Mouse (Mus musculus) lung, embryonic 16.5 days (tissue): ENCODE measurements at regions not wholly inside any gene's neighbourhood (a gene's known extent, or its start where the extent isn't known, plus 50 kb on each side); places are given as distances from the start of the nearest gene placed in this dataset.

Experiments
- ATAC-seq: fragments of 200-750 bp; cut with Nextera tagmentation; 2 replicates; pipeline ENCODE4 v1.8.0; 2017; ENCODE audit warnings: low read depth, mild to moderate bottlenecking, moderate library complexity
- H3K27ac ChIP-seq: fragments of 300-500 bp; sonication (generic); 2 replicates; pipeline ENCODE4 v1.5.1; 2014; ENCODE audit warnings: mild to moderate bottlenecking, control low read depth, low read length
- H3K27me3 ChIP-seq: fragments of 300-500 bp; sonication (generic); 2 replicates; pipeline ENCODE4 v1.6.1; 2014; ENCODE audit warnings: low read depth, low read length, mixed read lengths; ENCODE audit not compliant: control insufficient read depth, insufficient read depth
- H3K36me3 ChIP-seq: fragments of 300-500 bp; sonication (generic); 2 replicates; pipeline ENCODE4 v1.6.1; 2014; ENCODE audit warnings: low read length; ENCODE audit not compliant: control insufficient read depth, insufficient read depth
- H3K4me1 ChIP-seq: fragments of 300-500 bp; sonication (generic); replicated peaks from 2 replicates; pipeline ENCODE4 v1.6.1; 2014; ENCODE audit warnings: low read length, mixed read lengths; ENCODE audit not compliant: control insufficient read depth, insufficient read depth
- H3K4me2 ChIP-seq: fragments of 300-500 bp; sonication (generic); 2 replicates; pipeline ENCODE4 v1.6.1; 2014; ENCODE audit warnings: low read depth, low read length, control low read depth
- H3K4me3 ChIP-seq: fragments of 300-500 bp; sonication (generic); 2 replicates; pipeline ENCODE4 v1.5.1; 2014; ENCODE audit warnings: mild to moderate bottlenecking, low read length, control low read depth
- H3K9ac ChIP-seq: fragments of 300-500 bp; sonication (generic); 2 replicates; pipeline ENCODE4 v1.6.1; 2014; ENCODE audit warnings: low read length, control low read depth
- H3K9me3 ChIP-seq: fragments of 300-500 bp; sonication (generic); 2 replicates; pipeline ENCODE4 v1.6.1; 2016; ENCODE audit warnings: low read length; ENCODE audit not compliant: control insufficient read depth
- WGBS: fragments of 180-500 bp; shearing (Covaris S2); extraction: QIAGEN DNeasy Blood & Tissue Kit; methylation state at CpG from one replicate; pipeline ENCODE4 v1.1.7; 2014; 5-methylcytosine and 5-hydroxymethylcytosine counted together

GRCm38 (mm10) chr8:48896687-48897086, 52.9 kb upstream of the Tenm3 start:
- Histone ChIP-seq H3K9me3 (no peaks in the 10 kb centered on the region), H3K4me2 (no peak overlapping the region), H3K4me1 (no peaks in the 10 kb centered on the region), H3K27me3 (no peaks in the 10 kb centered on the region), H3K36me3 (no peaks in the 10 kb centered on the region), H3K27ac (no peak overlapping the region), H3K4me3 (no peak overlapping the region), H3K9ac (no peak overlapping the region)
- 84% methylated on average over 2 of the region's 2 CpGs for WGBS
- ATAC-seq: no peak

GRCm38 (mm10) chr8:48896251-48896650, 52.5 kb upstream of the Tenm3 start:
- Histone ChIP-seq H3K4me3 (no peak overlapping the region), H3K27ac (no peak overlapping the region), H3K4me1 (no peaks in the 10 kb centered on the region), H3K27me3 (no peaks in the 10 kb centered on the region), H3K36me3 (no peaks in the 10 kb centered on the region), H3K4me2 (no peak overlapping the region), H3K9ac (no peak overlapping the region), H3K9me3 (no peaks in the 10 kb centered on the region)
- WGBS: 72% methylated on average over 7 of the region's 7 CpGs
- ATAC-seq: no peak

- Histone ChIP-seq H3K4me1 (no peaks in the 10 kb centered on the region), H3K36me3 (no peaks in the 10 kb centered on the region), H3K4me3 (no peak overlapping the region), H3K9ac (no peak overlapping the region), H3K4me2 (no peak overlapping the region), H3K27me3 (no peaks in the 10 kb centered on the region), H3K9me3 (no peaks in the 10 kb centered on the region), H3K27ac (no peak overlapping the region)
- WGBS: 56% methylated on average over 8 of the region's 8 CpGs
- ATAC-seq: no peak
Observed at GRCm38 (mm10) chr8:48895586-48895985, 51.8 kb upstream of the Tenm3 start.
